Mouse (Mus musculus) lung, adult 2 months (tissue): Measurements from ENCODE around the gene Gm20388.

Experiments used
- CTCF ChIP-seq: fragments of 200-500 bp; IDR thresholded peaks from 2 replicates; pipeline ENCODE4 v1.5.1; 2011; ENCODE audit warnings: mild to moderate bottlenecking, low read length, control low read depth; ENCODE audit not compliant: insufficient read depth
- POLR2A ChIP-seq: fragments of 200-500 bp; IDR thresholded peaks from 2 replicates; pipeline ENCODE4 v1.6.1; 2011; ENCODE audit warnings: low read depth, mild to moderate bottlenecking, control low read depth, low read length, borderline replicate concordance; ENCODE audit errors: extremely low read depth

DNA sequence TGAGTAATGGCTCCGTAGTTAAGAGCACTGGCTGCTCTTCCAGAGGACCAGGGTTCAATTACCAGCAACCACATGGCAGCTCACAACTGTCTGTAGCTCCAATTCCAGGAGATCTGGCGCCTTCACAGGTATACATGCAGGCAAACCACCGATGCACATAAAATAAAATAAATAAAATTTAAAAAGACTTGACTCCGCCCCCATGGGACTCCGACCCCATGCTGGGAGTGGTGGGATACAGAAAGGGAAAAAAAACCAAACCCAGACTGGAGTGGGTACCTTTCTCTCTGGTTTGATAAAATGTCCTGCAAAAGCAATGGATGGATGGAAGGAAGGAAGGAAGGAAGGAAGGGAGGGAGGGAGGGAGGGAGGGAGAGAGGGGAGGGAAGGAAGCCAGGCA, 409.5 kb downstream of the Gm20388 start:
- TF ChIP-seq CTCF, result no peak
- no peak for TF ChIP-seq POLR2A
